Mouse (Mus musculus) C2C12 (cell line): ENCODE data around the gene Parvg. TPM values are rescaled to one million over a fixed set of nuclear protein-coding genes. Genes with fewer than 3 reads are reported as not detected.

ENCODE experiments used
- H3K27me3 ChIP-seq: one replicate; pipeline ENCODE4 v1.6.1; 2011; ENCODE audit not compliant: control insufficient read depth, insufficient read depth, insufficient read length
- H3K36me3 ChIP-seq: one replicate; pipeline ENCODE4 v1.6.1; 2011; ENCODE audit not compliant: control insufficient read depth, insufficient read depth
- H3K4me3 ChIP-seq: one replicate; pipeline ENCODE4 v1.5.1; 2011; ENCODE audit warnings: mild to moderate bottlenecking, control low read depth; ENCODE audit not compliant: poor library complexity, insufficient read depth, severe bottlenecking
- H3K79me2 ChIP-seq: one replicate; pipeline ENCODE4 v1.6.1; 2011; ENCODE audit not compliant: control insufficient read depth, insufficient read depth
- H3K79me3 ChIP-seq: one replicate; pipeline ENCODE4 v1.6.1; 2011; ENCODE audit warnings: low read depth, control low read depth
- H3ac ChIP-seq: one replicate; pipeline ENCODE3; 2011; ENCODE audit warnings: low read depth; ENCODE audit not compliant: control insufficient read depth, insufficient read length
- CEBPB ChIP-seq: IDR thresholded peaks from one replicate; pipeline ENCODE4 v1.6.1; 2011; ENCODE audit warnings: low read depth, mild to moderate bottlenecking, control low read depth, moderate library complexity
- CTCF ChIP-seq: IDR thresholded peaks from one replicate; pipeline ENCODE4 v1.5.1; 2011; ENCODE audit not compliant: control insufficient read depth, insufficient read depth, insufficient read length
- FOSL1 ChIP-seq: IDR thresholded peaks from one replicate; pipeline ENCODE4 v1.8.0; 2011; ENCODE audit warnings: mild to moderate bottlenecking, low read length; ENCODE audit not compliant: poor library complexity, insufficient read depth, severe bottlenecking
- MAX ChIP-seq: IDR thresholded peaks from one replicate; pipeline ENCODE4 v1.6.1; 2011; ENCODE audit warnings: mild to moderate bottlenecking, control low read depth
- MYOD1 ChIP-seq: IDR thresholded peaks from one replicate; pipeline ENCODE4 v1.6.1; 2011; ENCODE audit warnings: low read depth; ENCODE audit not compliant: control insufficient read depth, insufficient read length
- MYOG ChIP-seq: IDR thresholded peaks from one replicate; pipeline ENCODE4 v1.6.1; 2011; ENCODE audit not compliant: control insufficient read depth, insufficient read length; ENCODE audit errors: extremely low read depth
- USF1 ChIP-seq: IDR thresholded peaks from one replicate; pipeline ENCODE4 v1.6.1; 2011; ENCODE audit warnings: low read depth, mild to moderate bottlenecking, control low read depth, moderate library complexity
- polyA plus RNA-seq: library from polyadenylated mRNA; unstranded; fragments of >200 nt; fragmentation: generic; extraction: Trizol; gene quantifications from one replicate; pipeline ENCODE4 v1.2.1, GENCODE M21; 2012; ENCODE audit warnings: missing spikeins

The Parvg gene
- polyA plus RNA-seq, 1 experiment, result 0.09 TPM

DNA sequence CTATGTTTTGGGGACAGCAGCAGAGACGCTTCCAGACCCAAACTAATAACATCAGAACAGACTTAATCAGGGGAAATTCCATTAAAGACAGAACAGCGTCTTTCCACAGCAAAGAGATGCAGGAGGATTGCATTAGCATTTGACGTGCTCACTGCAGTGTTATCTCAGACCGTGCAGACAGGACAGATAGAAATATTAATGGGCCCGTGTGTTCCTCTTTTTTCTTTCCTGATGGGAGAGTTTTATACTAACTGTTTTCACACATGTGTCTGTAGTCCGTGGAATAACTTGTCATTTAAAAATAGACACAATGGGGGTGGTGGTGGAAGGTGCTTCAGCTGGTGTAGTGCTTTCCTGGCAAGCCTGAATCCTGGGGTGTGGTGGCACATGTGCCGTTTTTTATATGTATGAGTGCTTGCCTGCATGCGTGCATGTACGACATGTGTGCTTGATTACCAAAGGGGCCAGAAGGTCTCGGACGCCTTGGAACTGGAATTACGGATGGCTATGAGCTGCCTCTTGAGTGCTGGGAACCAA lies 12.5 kb downstream of the Parvg start:
- H3K27me3 ChIP-seq, result peaks cover 20% of the 10 kb centered on the region
- no peaks in the 10 kb centered on the region for H3K79me2 ChIP-seq
- no peak for TF ChIP-seq USF1
- TF ChIP-seq CTCF, result no peak
- TF ChIP-seq MYOD1, result no peak
- TF ChIP-seq MAX, result no peak
- TF ChIP-seq FOSL1, result no peak
- TF ChIP-seq CEBPB, result no peak
- no peak for TF ChIP-seq MYOG
- no peaks in the 10 kb centered on the region for H3K79me3 ChIP-seq
- no peaks in the 10 kb centered on the region for H3K36me3 ChIP-seq
- no peak overlapping the region for H3ac ChIP-seq
- no peak overlapping the region for H3K4me3 ChIP-seq

- Histone ChIP-seq H3K4me3 (no peak overlapping the region), H3ac (no peak overlapping the region), H3K27me3 (peaks cover 27% of the 10 kb centered on the region), H3K36me3 (no peaks in the 10 kb centered on the region), H3K79me3 (no peaks in the 10 kb centered on the region), H3K79me2 (no peaks in the 10 kb centered on the region)
- no peak for TF ChIP-seq CEBPB
These were observed 13.8 kb downstream of the Parvg start for GRCm38 (mm10) chr15:84337599-84337998.

DNA sequence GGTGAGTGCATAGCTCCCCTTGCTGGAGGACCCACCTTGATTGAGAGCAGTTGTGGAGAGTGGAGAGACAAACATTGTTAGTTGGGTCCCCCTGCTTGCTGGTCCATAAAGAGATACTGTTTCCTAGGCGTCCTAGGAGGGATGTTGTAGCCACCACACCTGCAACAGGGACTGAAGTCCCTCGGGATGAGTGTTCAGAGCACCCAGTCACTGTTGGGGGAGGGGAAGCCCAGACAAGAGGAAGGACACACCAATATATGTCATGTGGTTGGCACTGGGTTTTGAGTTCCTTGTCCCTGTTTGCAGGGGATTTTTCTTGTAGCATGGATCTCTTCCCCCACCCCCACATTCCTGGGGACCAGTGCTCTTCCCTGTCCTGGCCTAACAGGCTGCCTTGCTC lies 17.1 kb downstream of the Parvg start:
- no peaks in the 10 kb centered on the region for H3K36me3 ChIP-seq
- TF ChIP-seq MYOG (no peak), MYOD1 (no peak), CTCF (no peak), FOSL1 (no peak), CEBPB (no peak), USF1 (no peak), MAX (no peak)
- no peaks in the 10 kb centered on the region for H3K79me3 ChIP-seq
- no peaks in the 10 kb centered on the region for H3K79me2 ChIP-seq
- peaks cover 22% of the 10 kb centered on the region for H3K27me3 ChIP-seq
- H3ac ChIP-seq, result no peak overlapping the region
- no peak overlapping the region for H3K4me3 ChIP-seq

DNA sequence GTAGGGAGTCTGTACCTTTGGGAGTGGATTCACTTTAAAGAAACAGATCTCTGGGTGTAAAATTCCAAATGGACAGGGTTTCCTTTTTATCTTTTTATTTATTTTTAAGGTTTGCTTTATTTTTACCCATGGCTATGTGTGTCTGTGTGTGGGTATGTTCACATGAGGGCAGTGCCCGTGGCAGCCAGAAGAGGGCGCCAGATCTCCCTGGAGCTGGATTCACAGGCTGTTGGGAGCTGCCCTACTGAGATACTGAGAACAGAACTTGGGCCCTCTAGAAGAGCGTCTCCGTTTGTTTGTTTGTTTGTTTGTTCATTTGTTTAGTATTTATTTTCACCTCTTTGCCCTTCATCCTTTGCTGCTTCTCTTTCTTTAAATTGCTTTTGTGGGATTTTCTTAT lies 24.9 kb downstream of the Parvg start:
- Histone ChIP-seq H3K4me3 (no peak overlapping the region), H3K36me3 (no peaks in the 10 kb centered on the region), H3K79me2 (no peaks in the 10 kb centered on the region), H3K79me3 (no peaks in the 10 kb centered on the region), H3ac (no peak overlapping the region), H3K27me3 (peaks cover 8% of the 10 kb centered on the region)
- TF ChIP-seq CEBPB (no peak), MAX (no peak), CTCF (no peak)

DNA sequence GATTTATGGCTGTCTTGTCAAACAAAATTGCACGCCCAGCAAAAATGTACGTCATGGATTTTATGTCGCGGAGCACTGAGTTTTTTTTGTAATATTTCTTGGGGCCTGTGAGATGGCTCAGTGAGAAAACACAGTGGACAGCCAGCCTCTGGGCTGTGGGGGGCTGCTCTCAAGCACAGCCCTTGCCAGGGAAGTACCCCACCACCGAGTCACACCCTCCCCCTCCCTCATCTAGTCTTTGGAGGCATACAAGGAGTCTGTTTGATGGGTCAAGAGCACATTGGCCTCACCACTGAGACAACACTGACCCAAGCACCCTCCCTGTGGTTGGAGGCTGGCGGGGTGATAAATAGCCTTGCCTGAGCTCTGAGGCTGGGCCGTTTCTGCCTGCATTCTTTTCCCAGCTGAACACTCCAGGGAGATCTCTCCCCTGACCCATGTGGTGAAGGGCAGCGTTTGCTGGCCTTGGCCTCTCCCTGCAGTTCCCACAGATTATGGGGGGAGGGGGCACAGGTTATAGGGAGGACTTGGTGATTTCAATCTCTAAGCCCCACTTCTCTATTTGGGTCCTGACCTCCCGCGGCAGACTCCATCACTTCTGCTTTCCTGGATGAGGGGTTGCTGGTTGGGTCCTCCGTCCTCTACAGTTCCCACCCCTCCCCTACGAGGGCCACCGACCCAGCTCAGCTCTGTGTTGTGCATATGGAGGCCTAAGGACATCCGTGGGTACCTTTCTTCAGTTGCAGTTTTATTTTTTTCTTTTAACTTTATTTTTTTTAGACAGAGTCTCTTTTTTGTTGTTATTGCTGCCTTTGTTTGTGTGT lies 26.3 kb downstream of the Parvg start:
- no peaks in the 10 kb centered on the region for H3K36me3 ChIP-seq
- H3K27me3 ChIP-seq, result peaks cover 14% of the 10 kb centered on the region
- H3K79me3 ChIP-seq, result no peaks in the 10 kb centered on the region
- no peaks in the 10 kb centered on the region for H3K79me2 ChIP-seq
- H3K4me3 ChIP-seq, result no peak overlapping the region
- no peak for TF ChIP-seq USF1
- TF ChIP-seq CEBPB, result no peak
- no peak for TF ChIP-seq MYOD1
- TF ChIP-seq CTCF, result no peak
- no peak for TF ChIP-seq FOSL1
- TF ChIP-seq MYOG, result no peak
- H3ac ChIP-seq, result no peak overlapping the region

GRCm38 (mm10) chr15:84351342-84351741 lies 27.5 kb downstream of the Parvg start:
- no peaks in the 10 kb centered on the region for H3K79me3 ChIP-seq
- TF ChIP-seq CTCF, result no peak
- TF ChIP-seq FOSL1, result no peak
- TF ChIP-seq MAX, result no peak
- no peak for TF ChIP-seq USF1
- TF ChIP-seq CEBPB, result no peak
- no peak for TF ChIP-seq MYOD1
- TF ChIP-seq MYOG, result no peak
- H3K36me3 ChIP-seq, result no peaks in the 10 kb centered on the region
- H3K27me3 ChIP-seq, result peaks cover 14% of the 10 kb centered on the region
- H3ac ChIP-seq, result no peak overlapping the region
- no peak overlapping the region for H3K4me3 ChIP-seq
- no peaks in the 10 kb centered on the region for H3K79me2 ChIP-seq
